Mouse (Mus musculus) heart, postnatal 0 days (tissue): ENCODE measurements around the gene Pcdh19. TPM values are rescaled to one million over a fixed set of nuclear protein-coding genes. Genes with fewer than 3 reads are reported as not detected.

Source experiments
- ATAC-seq: fragments of 200-750 bp; cut with Nextera tagmentation; 2 replicates; pipeline ENCODE4 v1.8.0; 2017; ENCODE audit warnings: low read depth, moderate number of reproducible peaks, moderate library complexity; ENCODE audit not compliant: insufficient read depth
- DNase-seq: peaks from one replicate; pipeline ENCODE4 v3.0.0-alpha.2; 2016; ENCODE audit warnings: low spot score
- H3K27ac ChIP-seq: fragments of 300-500 bp; sonication (generic); 2 replicates; pipeline ENCODE4 v1.5.1; 2014; ENCODE audit warnings: low read depth, mild to moderate bottlenecking
- H3K27me3 ChIP-seq: fragments of 300-500 bp; sonication (generic); 2 replicates; pipeline ENCODE4 v1.6.1; 2014; ENCODE audit warnings: low read length, mixed read lengths; ENCODE audit not compliant: control insufficient read depth, insufficient read depth
- H3K36me3 ChIP-seq: fragments of 300-500 bp; sonication (generic); replicated peaks from 2 replicates; pipeline ENCODE4 v1.6.1; 2014; ENCODE audit warnings: low read length, mixed read lengths; ENCODE audit not compliant: control insufficient read depth, insufficient read depth
- H3K4me1 ChIP-seq: fragments of 300-500 bp; sonication (generic); 2 replicates; pipeline ENCODE4 v1.6.1; 2014; ENCODE audit warnings: antibody characterized with exemption; ENCODE audit not compliant: control insufficient read depth, insufficient read depth
- H3K4me2 ChIP-seq: fragments of 300-500 bp; sonication (generic); 2 replicates; pipeline ENCODE4 v1.6.1; 2014; ENCODE audit warnings: low read depth, mild to moderate bottlenecking, low read length, moderate library complexity
- H3K4me3 ChIP-seq: fragments of 300-500 bp; sonication (generic); 2 replicates; pipeline ENCODE4 v1.5.1; 2014; ENCODE audit warnings: low read depth, low read length
- H3K9ac ChIP-seq: fragments of 300-500 bp; sonication (generic); replicated peaks from 2 replicates; pipeline ENCODE4 v1.6.1; 2014; ENCODE audit warnings: low read depth, low read length, mixed read lengths
- H3K9me3 ChIP-seq: fragments of 300-500 bp; sonication (generic); replicated peaks from 2 replicates; pipeline ENCODE4 v1.6.1; 2016; ENCODE audit warnings: low read length; ENCODE audit not compliant: control insufficient read depth
- CTCF ChIP-seq: IDR thresholded peaks from 2 replicates; pipeline ENCODE4 v1.5.1; 2016; ENCODE audit warnings: antibody characterized with exemption, control low read depth, low read depth
- EP300 ChIP-seq: IDR thresholded peaks from 2 replicates; pipeline ENCODE4 v1.6.1; 2016; ENCODE audit warnings: antibody characterized with exemption, low read depth
- WGBS: fragments of 180-500 bp; shearing (Covaris S2); extraction: QIAGEN DNeasy Blood & Tissue Kit; methylation state at CpG from one replicate; pipeline ENCODE4 v1.1.7; 2014; 5-methylcytosine and 5-hydroxymethylcytosine counted together
- polyA plus RNA-seq: library from polyadenylated mRNA; unstranded; fragments of >200 nt; fragmentation: Nextera tagmentation; extraction: Ambion mirVana; gene quantifications from 2 replicates; pipeline ENCODE4 v1.2.1, GENCODE M21; 2015
- total RNA-seq: library from RNA; depleted of rRNA; stranded (reverse); fragments of >200 nt; gene quantifications from 2 replicates; pipeline ENCODE4 v1.2.3, GENCODE M21; 2014; ENCODE audit warnings: low replicate concordance; rRNA removed

Gene Pcdh19
- total and polyA plus RNA-seq, 2 experiments from 2014 or later, result 1.4 to 4.7 TPM

DNA sequence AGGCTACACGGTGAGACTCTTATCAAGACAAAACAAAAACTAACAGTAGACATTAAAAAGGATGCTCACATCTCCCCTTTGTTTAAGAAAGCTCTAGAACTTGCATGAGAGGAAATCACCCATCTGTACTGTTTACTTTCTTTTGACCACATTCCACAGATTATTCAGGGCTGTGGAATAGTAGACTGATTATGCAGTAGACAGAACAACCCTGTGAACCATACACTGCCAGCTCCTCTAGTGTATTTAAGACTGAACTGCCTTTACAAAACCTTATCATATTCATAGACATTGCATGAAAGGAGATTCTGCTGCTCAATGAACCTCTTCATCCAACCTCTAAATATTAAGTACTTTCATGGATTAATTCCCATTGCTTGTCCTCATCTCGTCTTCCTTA is 87.6 kb downstream of the Pcdh19 start:
- Histone ChIP-seq H3K36me3 (no peaks in the 10 kb centered on the region), H3K9me3 (no peaks in the 10 kb centered on the region), H3K4me2 (no peak overlapping the region), H3K27ac (no peak overlapping the region), H3K4me1 (no peaks in the 10 kb centered on the region), H3K9ac (no peak overlapping the region), H3K4me3 (no peak overlapping the region), H3K27me3 (no peaks in the 10 kb centered on the region)
- 35% methylated on average over 2 of the region's 2 CpGs for WGBS
- TF ChIP-seq CTCF, result no peak
- TF ChIP-seq EP300, result no peak
- DNase-seq (no peak), ATAC-seq (no peak)

GRCm38 (mm10) chrX:133575601-133576382 is 113.0 kb downstream of the Pcdh19 start:
- Histone ChIP-seq H3K4me1 (no peaks in the 10 kb centered on the region), H3K36me3 (no peaks in the 10 kb centered on the region), H3K9ac (no peak overlapping the region), H3K4me3 (no peak overlapping the region), H3K27me3 (no peaks in the 10 kb centered on the region), H3K27ac (no peak overlapping the region), H3K4me2 (no peak overlapping the region), H3K9me3 (no peaks in the 10 kb centered on the region)
- DNase-seq (no peak), ATAC-seq (no peak)
- 74% methylated on average over 4 of the region's 4 CpGs for WGBS
- no peak for TF ChIP-seq EP300

DNA sequence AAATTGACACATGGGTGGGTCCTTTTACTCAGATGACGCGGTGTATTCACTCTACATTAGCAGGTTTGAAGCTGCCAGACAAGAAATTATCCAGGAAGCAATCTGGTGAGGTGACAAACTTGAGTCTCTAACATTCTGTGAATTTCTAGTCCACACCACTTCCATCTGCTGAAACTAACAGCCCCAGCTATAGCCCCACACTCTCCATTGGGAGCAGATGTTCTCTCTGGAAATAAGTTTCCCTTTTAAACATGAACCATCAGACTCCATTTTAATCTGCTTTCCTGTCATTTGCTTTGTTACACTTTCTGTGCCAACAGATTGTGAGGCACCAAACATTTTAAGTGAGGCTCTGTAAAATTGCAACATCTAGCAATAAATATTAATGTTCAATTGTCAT is 123.4 kb downstream of the Pcdh19 start:
- no peak overlapping the region for H3K4me2 ChIP-seq
- TF ChIP-seq CTCF, result no peak
- TF ChIP-seq EP300, result no peak
- H3K9ac ChIP-seq, result no peak overlapping the region
- ATAC-seq (no peak), DNase-seq (no peak)
- H3K4me3 ChIP-seq, result no peak overlapping the region
- no peaks in the 10 kb centered on the region for H3K36me3 ChIP-seq
- 77% methylated on average over 2 of the region's 2 CpGs for WGBS
- H3K27ac ChIP-seq, result no peak overlapping the region
- H3K4me1 ChIP-seq, result no peaks in the 10 kb centered on the region
- no peaks in the 10 kb centered on the region for H3K9me3 ChIP-seq
- no peaks in the 10 kb centered on the region for H3K27me3 ChIP-seq

Other genes with a start within 250 kb of the Pcdh19 start
- gene Tnmd, start 162.0 kb upstream of the Pcdh19 start, total RNA-seq, result 1.9 TPM in 1 of 2 replicates, not detected in the other
- gene Tnmd, start 162.0 kb upstream of the Pcdh19 start, polyA plus RNA-seq, result 0.22 and 0.38 TPM in 2 replicates
- 40.1 and 85.2 TPM in 2 replicates for gene Tspan6, start 209.4 kb upstream of the Pcdh19 start, total RNA-seq
- 69.1 and 70.0 TPM in 2 replicates for gene Tspan6, start 209.4 kb upstream of the Pcdh19 start, polyA plus RNA-seq
- 8.2 and 8.9 TPM in 2 replicates for gene Srpx2, start 219.4 kb upstream of the Pcdh19 start, total RNA-seq
- 8.5 TPM in 2 replicates for gene Srpx2, start 219.4 kb upstream of the Pcdh19 start, polyA plus RNA-seq